Mouse (Mus musculus) embryonic facial prominence, embryonic 11.5 days (tissue): ENCODE data around the gene Carmil2. TPM values are rescaled to one million over a fixed set of nuclear protein-coding genes. Genes with fewer than 3 reads are reported as not detected.

ENCODE experiments used
- ATAC-seq: fragments of 200-750 bp; cut with Nextera tagmentation; replicated peaks from 2 replicates; pipeline ENCODE4 v1.8.0; 2017; ENCODE audit warnings: low read depth; ENCODE audit not compliant: insufficient number of reproducible peaks, low FRiP score, low TSS enrichment
- DNase-seq: peaks from one replicate; pipeline ENCODE4 v3.0.0-alpha.2; 2015; ENCODE audit warnings: low spot score
- H3K27ac ChIP-seq: fragments of 300-500 bp; sonication (generic); replicated peaks from 2 replicates; pipeline ENCODE4 v1.5.1; 2014; ENCODE audit warnings: mild to moderate bottlenecking, low read depth, low read length, control low read depth
- H3K27me3 ChIP-seq: fragments of 300-500 bp; sonication (generic); 2 replicates; pipeline ENCODE4 v1.6.1; 2014; ENCODE audit warnings: mild to moderate bottlenecking, low read length, moderate library complexity, mixed read lengths; ENCODE audit not compliant: control insufficient read depth, insufficient read depth
- H3K36me3 ChIP-seq: fragments of 300-500 bp; sonication (generic); replicated peaks from 2 replicates; pipeline ENCODE4 v1.6.1; 2014; ENCODE audit warnings: low read depth, mild to moderate bottlenecking, low read length, moderate library complexity, mixed read lengths; ENCODE audit not compliant: control insufficient read depth, insufficient read depth
- H3K4me1 ChIP-seq: fragments of 300-500 bp; sonication (generic); 2 replicates; pipeline ENCODE4 v1.6.1; 2014; ENCODE audit warnings: low read length, mixed read lengths; ENCODE audit not compliant: control insufficient read depth, insufficient read depth
- H3K4me2 ChIP-seq: fragments of 300-500 bp; sonication (generic); 2 replicates; pipeline ENCODE4 v1.6.1; 2014; ENCODE audit warnings: low read depth, mild to moderate bottlenecking, control low read depth, low read length, moderate library complexity
- H3K4me3 ChIP-seq: fragments of 300-500 bp; sonication (generic); 2 replicates; pipeline ENCODE4 v1.5.1; 2014; ENCODE audit warnings: low read depth, low read length, control low read depth
- H3K9ac ChIP-seq: fragments of 300-500 bp; sonication (generic); replicated peaks from 2 replicates; pipeline ENCODE4 v1.6.1; 2014; ENCODE audit warnings: mild to moderate bottlenecking, control low read depth, low read length
- H3K9me3 ChIP-seq: fragments of 300-500 bp; sonication (generic); replicated peaks from 2 replicates; pipeline ENCODE4 v1.6.1; 2016; ENCODE audit warnings: mild to moderate bottlenecking, low read length, inconsistent platforms, mixed read lengths; ENCODE audit not compliant: control insufficient read depth
- WGBS: fragments of 180-500 bp; shearing (Covaris S2); extraction: QIAGEN DNeasy Blood & Tissue Kit; methylation state at CpG from one replicate; pipeline ENCODE4 v1.1.7; 2014; 5-methylcytosine and 5-hydroxymethylcytosine counted together
- polyA plus RNA-seq: library from polyadenylated mRNA; unstranded; fragments of >200 nt; fragmentation: Nextera tagmentation; extraction: Ambion mirVana; gene quantifications from 2 replicates; pipeline ENCODE4 v1.2.1, GENCODE M21; 2014

Gene Carmil2
- polyA plus RNA-seq, 1 experiment from 2014 or later: 0.88 TPM

DNA sequence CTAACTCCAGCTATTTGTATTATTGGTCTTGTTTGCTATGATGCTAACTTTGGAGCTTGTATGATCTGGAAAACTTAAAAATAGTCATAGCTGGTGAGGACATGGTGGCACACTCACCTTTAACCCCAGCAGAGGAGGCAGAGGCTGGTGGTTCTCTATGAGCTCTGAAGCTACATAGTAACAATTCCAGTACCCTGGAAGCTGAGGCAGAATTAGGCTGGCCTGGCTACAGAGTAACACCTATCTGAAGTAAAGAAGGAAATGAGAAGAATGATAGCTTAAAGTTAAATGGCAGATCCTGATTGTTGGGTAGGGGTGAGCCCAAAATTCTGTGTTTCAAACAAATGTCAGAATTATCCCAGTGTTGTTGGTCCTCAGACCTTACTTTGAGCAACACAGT lies 28.4 kb upstream of the Carmil2 start:
- ATAC-seq: no peak

DNA sequence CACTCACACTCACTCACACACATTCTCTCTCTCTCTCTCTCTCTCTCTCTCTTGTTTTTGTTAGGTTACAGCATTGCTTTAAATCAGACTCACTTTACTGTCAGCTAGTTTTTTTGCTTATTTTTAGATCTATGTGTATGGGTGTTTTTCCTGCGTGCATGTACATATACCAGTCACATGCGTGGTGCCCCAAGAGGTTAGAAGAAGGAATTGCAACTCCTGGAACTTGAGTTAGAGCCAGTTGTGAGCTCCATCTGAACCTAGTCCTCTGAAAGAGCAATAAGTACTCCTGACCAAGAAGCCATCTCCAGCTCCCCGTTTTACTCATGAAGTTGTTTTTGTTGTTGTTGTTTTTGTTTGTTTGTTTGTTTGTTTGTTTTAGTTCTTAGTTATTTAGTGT lies 24.9 kb upstream of the Carmil2 start:
- no peak overlapping the region for H3K4me3 ChIP-seq
- H3K4me1 ChIP-seq: no peaks in the 10 kb centered on the region
- H3K27ac ChIP-seq: no peak overlapping the region
- peak; percentile 57 for DNase-seq
- H3K4me2 ChIP-seq: no peak overlapping the region
- H3K27me3 ChIP-seq: no peaks in the 10 kb centered on the region
- H3K9ac ChIP-seq: no peak overlapping the region
- no peak for ATAC-seq
- H3K9me3 ChIP-seq: no peaks in the 10 kb centered on the region
- peaks cover 3% of the 10 kb centered on the region; the same call in 1 of the 2 replicates for H3K36me3 ChIP-seq
- WGBS: 75% methylated on average over 3 of the region's 3 CpGs

More for the DNA sequence above, 28.4 kb upstream of the Carmil2 start:
- no peaks in the 10 kb centered on the region for H3K4me1 ChIP-seq
- no peak overlapping the region for H3K4me3 ChIP-seq
- no peak overlapping the region for H3K9ac ChIP-seq
- no peaks in the 10 kb centered on the region for H3K27me3 ChIP-seq
- no peak overlapping the region for H3K27ac ChIP-seq
- DNase-seq: no peak
- peaks cover 2% of the 10 kb centered on the region; the same call in 1 of the 2 replicates for H3K36me3 ChIP-seq
- H3K4me2 ChIP-seq: no peak overlapping the region
- H3K9me3 ChIP-seq: no peaks in the 10 kb centered on the region

DNA sequence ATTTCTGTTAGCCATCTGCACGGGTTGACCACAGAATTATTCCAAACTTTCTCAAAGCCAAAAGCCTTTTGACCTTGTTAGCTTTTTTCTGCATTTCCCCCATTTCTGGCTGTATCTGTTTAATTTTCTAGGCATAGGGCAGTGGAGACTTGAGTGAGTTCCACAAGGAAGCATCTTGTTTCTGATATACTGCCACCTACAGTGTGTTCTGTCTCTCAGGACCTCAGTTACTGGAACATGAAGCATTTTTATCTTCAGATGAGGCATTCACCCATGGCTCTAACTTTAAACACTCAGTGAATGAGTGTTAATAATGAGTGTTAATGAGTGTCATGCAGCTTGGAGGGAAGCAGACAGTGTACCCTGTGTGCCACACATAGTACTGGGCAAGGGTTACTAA lies 8.2 kb upstream of the Carmil2 start:
- H3K27ac ChIP-seq: no peak overlapping the region
- no peak overlapping the region for H3K4me3 ChIP-seq
- DNase-seq: no peak
- H3K27me3 ChIP-seq: no peaks in the 10 kb centered on the region
- ATAC-seq: no peak
- WGBS: 83% methylated on average over 1 of the region's 1 CpGs
- no peaks in the 10 kb centered on the region for H3K9me3 ChIP-seq
- H3K36me3 ChIP-seq: peaks cover 14% of the 10 kb centered on the region
- H3K4me2 ChIP-seq: no peak overlapping the region
- no peak overlapping the region for H3K9ac ChIP-seq
- no peaks in the 10 kb centered on the region for H3K4me1 ChIP-seq

DNA sequence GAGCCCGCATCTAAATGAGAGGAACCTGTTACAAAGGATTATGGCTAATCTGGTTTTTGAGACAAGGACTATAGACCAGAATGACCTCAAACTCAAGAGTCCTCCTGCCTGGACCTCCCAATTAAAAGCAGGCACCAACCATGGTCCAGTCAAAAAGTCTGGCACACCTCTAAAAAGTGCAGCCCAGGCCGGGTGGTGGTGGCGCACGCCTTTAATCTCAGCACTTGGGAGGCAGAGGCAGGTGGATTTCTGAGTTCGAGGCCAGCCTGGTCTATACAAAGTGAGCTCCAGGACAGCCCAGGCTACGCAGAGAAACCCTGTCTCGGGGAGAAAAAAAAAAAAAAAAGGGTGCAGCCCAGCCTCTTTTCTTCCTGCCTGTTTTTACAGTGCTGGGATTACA lies 749 bp upstream of the Carmil2 start:
- Histone ChIP-seq H3K27ac (no peak overlapping the region), H3K4me3 (no peak overlapping the region), H3K27me3 (no peaks in the 10 kb centered on the region), H3K9me3 (no peaks in the 10 kb centered on the region), H3K4me1 (no peaks in the 10 kb centered on the region; the same call in 1 of the 2 replicates), H3K36me3 (peaks cover 7% of the 10 kb centered on the region; the same call in 1 of the 2 replicates), H3K4me2 (no peak overlapping the region), H3K9ac (no peak overlapping the region)
- ATAC-seq: no peak
- no peak for DNase-seq
- 81% methylated on average over 7 of the region's 7 CpGs for WGBS

DNA sequence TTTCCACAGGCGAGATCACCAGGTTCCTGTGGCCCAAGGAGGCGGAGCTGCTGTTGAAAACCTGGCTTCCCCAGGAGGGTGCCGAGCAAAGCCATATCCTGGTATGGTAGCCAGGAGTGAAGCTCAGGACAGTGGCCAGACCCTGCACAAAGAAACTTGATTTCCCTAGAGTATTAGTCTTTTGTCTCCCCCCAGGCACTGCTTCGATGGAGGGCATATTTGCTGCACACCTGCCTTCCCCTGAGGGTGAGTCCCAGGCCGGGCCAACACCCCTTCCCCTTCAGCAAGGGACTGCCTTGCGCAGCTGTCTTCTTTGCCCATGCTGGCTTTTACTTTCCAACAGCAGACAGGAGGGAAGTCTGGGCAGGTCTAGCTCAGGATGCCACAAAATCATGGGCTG lies 477 bp downstream of the Carmil2 start:
- Histone ChIP-seq H3K4me3 (no peak overlapping the region), H3K9me3 (no peaks in the 10 kb centered on the region), H3K36me3 (peaks cover 7% of the 10 kb centered on the region; the same call in 1 of the 2 replicates), H3K9ac (no peak overlapping the region), H3K4me1 (no peaks in the 10 kb centered on the region; the same call in 1 of the 2 replicates), H3K27ac (no peak overlapping the region), H3K4me2 (no peak overlapping the region), H3K27me3 (no peaks in the 10 kb centered on the region)
- ATAC-seq (no peak), DNase-seq (no peak)
- 69% methylated on average over 6 of the region's 6 CpGs for WGBS

DNA sequence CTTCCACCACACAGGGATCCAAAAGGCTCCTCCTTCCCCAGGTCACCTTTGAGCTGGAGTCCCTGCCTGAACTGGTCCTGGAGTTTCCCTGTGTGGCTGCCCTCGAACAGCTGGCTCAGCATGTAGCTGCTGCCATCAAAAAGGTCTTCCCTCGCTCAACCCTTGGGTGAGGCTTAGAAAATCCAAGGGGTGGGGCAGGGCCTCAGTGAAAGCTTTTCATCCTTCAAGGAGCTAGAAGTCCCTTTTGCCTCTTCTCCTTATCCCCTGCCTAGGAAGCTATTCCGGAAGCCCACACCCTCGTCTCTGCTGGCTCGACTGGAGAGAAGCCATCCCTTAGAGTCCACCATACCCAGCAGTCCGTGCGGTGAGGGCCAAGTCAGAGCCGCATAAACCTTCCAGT lies 1.4 kb downstream of the Carmil2 start:
- Histone ChIP-seq H3K4me1 (no peaks in the 10 kb centered on the region; the same call in 1 of the 2 replicates), H3K9ac (no peak overlapping the region), H3K27me3 (no peaks in the 10 kb centered on the region), H3K4me2 (no peak overlapping the region), H3K4me3 (no peak overlapping the region), H3K9me3 (no peaks in the 10 kb centered on the region), H3K27ac (no peak overlapping the region), H3K36me3 (peaks cover 7% of the 10 kb centered on the region; the same call in 1 of the 2 replicates)
- ATAC-seq (no peak), DNase-seq (no peak)
- 68% methylated on average over 8 of the region's 8 CpGs for WGBS

DNA sequence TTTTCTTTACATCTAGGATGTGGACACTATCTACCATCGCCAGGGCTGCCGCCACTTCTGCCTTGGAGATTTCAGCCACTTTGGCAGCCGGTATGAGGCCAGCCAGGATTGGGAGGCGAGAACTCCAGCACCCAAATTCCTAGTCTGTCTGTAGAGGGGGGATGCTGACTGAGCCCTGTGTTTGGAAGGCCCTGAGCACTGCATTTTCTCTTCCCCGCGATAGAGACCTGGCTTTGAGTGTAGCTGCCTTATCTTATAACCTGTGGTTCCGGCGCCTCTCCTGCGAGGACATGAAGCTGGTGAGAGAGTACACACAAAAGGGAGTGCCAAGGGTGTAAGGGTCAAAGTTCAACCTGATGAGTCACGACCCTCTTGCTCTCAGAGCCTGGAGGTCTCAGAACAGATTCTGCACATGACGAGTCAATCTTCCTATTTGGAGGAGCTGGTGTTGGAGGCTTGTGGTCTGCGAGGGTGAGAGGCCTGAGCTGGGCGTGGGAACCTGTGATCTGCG lies 2.2 kb downstream of the Carmil2 start:
- no peak overlapping the region for H3K27ac ChIP-seq
- DNase-seq (no peak), ATAC-seq (no peak)
- WGBS: 69% methylated on average over 14 of the region's 14 CpGs
- H3K9me3 ChIP-seq: no peaks in the 10 kb centered on the region
- no peaks in the 10 kb centered on the region; the same call in 1 of the 2 replicates for H3K4me1 ChIP-seq
- H3K4me3 ChIP-seq: no peak overlapping the region
- no peak overlapping the region for H3K4me2 ChIP-seq
- H3K36me3 ChIP-seq: peaks cover 4% of the 10 kb centered on the region
- H3K9ac ChIP-seq: no peak overlapping the region
- H3K27me3 ChIP-seq: no peaks in the 10 kb centered on the region

DNA sequence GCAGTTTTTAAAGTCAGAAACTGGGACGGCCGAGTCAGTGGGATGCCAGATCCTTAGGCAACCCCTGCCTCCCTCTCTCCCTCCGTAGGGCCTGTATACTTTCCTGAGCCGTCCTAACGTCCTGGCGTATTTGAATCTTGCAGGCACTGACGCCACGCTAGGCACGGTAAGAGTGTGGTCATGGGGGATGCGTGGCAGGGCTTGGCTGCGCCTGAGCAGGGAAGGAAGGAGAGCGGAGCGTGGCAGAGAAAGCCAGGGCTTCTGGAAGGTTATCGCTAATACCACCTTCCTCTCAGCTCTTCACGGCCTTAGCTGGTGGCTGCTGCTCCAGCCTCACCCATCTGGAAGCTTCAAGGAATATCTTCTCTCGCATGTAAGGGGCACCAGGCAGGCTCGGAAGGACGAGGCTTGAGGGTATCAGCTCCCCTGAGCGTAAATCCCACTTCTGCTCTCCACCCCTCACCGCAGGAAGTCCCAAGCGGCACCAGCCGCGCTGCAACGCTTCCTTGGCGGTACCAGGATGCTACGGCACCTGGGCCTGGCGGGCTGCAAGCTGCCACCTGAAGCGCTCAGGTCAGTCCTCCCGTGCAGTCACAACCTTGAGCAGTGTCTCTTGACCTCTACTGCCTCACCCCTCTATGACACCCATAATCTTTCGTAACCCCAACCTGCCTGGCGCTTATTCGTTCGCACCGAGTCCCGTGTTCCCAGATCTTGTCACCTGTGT lies 3.3 kb downstream of the Carmil2 start:
- no peak for ATAC-seq
- peaks cover 8% of the 10 kb centered on the region for H3K4me1 ChIP-seq
- H3K27me3 ChIP-seq: no peaks in the 10 kb centered on the region
- no peaks in the 10 kb centered on the region for H3K9me3 ChIP-seq
- no peaks in the 10 kb centered on the region; the same call in 1 of the 2 replicates for H3K36me3 ChIP-seq
- WGBS: 56% methylated on average over 35 of the region's 35 CpGs
- H3K27ac ChIP-seq: no peak overlapping the region
- H3K4me2 ChIP-seq: no peak overlapping the region
- DNase-seq: no peak
- H3K9ac ChIP-seq: no peak overlapping the region
- H3K4me3 ChIP-seq: no peak overlapping the region
